Mouse (Mus musculus) CD4-positive naive resting alpha-beta T cell, adult 57 days (primary cell): ENCODE data around the gene 5430427O19Rik. TPM values are rescaled to one million over a fixed set of nuclear protein-coding genes. Genes with fewer than 3 reads are reported as not detected.

Experiments
- total RNA-seq: library from RNA; stranded (reverse); gene quantifications from one replicate; pipeline ENCODE4 v1.2.4, GENCODE M21; 2023

Gene 5430427O19Rik
- total RNA-seq: 0.68 TPM

DNA sequence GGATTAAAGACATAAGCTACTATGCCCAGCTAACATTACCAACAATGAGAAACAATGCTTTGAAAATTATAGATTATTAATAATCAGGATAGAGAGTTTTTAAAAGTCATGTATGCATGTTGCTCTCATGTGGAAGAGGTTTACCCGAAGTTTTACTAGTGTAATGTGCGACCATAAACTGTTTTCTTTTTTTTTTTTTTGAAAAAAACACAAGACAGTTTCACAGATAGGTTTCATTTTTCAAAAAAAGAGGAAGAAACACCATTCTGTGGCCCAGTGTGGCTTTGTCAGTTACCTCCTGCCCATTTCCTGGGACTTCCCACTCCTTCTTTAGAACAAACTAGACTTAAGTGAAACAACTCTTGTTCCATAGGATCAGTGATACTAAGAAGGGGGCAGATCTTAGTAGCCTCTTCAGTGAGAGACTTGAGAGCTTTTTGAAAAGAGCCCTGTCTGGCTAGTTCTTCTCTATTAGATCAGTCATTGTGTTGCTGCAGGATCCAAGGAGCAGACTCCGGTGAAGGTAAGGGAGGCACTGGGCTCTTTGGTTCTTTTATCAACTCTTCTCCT, at the start of gene 5430427O19Rik:
Gene 5430427O19Rik, plus strand, starts transcription at position 441 of the 570 bp plus-strand sequence.

Other genes with a start within 250 kb of the 5430427O19Rik start
- 3.5 TPM for gene Gk, start 93.5 kb upstream of the 5430427O19Rik start, total RNA-seq
- not detected for gene Samt3, start 173.8 kb downstream of the 5430427O19Rik start, total RNA-seq